Mouse (Mus musculus): ENCODE data around the gene Nhlrc2. TPM values are rescaled to one million over a fixed set of nuclear protein-coding genes. Genes with fewer than 3 reads are reported as not detected.
"Not testable (repeated sequence)": the region's sequence is repeated elsewhere in the genome, so short reads cannot be mapped to it uniquely, and the experiment has no call there.

Gene Nhlrc2
- total RNA-seq (2021) = 10 to 100 TPM; 11.8 to 14.5 TPM

DNA sequence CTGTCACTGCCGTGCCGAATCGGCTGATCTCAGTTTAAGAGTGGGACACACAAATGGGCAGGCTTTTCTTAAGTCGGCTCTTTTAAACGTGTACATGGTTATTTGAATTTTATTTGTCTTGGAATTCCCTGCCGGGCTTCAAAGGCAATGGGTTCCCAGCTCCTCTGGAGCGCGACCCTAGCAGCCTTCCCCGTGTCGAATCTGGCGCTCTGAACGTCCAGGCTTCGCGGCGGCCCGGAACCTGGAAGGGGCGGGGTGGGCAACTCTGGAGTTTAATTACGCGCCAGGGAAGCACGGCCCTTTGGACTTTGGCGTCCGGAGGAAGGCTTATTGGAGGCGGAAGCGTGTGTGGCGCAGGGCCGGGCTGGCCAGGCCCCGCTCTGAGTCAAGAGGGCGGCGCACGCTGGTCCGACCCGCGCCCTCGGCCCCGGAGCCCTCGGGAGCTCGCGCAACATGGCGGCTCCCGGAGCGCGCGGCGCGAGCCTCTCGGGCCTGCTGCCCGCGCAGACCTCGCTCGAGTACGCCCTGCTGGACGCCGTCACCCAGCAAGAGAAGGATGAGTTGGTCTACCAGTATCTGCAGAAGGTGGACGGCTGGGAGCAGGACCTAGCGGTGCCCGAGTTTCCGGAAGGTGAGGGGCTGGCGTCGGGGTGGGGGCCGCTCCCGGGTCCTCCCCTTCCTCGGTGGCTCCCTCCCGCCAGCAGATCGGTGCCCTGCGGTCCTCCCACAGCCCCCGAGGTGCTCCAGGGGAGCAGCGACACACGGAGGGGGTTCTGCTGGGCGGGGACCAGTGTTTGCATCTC is at the start of gene Nhlrc2:
Gene Nhlrc2 (plus strand): TSS at position 32 of the 803 bp plus-strand sequence.
- peak; percentile 84 to 85 for DNase-seq (ENCODE audit: low spot score in 2 of 2)
- intact Hi-C loops (cut with DNase I) = no loop called here

DNA sequence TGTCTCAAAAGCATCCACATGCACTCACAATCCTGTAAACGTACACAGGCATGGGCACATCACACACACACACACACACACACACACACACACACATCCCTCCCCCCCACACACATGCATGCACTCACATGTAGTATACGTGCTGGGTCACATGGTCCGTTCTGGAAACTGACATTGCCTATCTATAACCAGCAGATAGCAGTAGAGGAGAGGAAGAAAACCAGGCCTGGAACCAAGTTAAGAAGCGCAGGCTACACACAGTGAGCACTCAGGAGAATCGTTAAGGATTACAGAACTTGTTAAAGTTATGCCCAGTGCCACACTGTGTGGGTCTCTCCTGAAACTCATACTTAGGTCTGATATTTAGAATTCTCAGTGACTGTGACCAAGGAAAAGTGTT is 45.0 kb upstream of the Nhlrc2 start:
- intact Hi-C loops (cut with DNase I); DNase-seq (ENCODE audit: low spot score in 2 of 2): not testable (repeated sequence)

DNA sequence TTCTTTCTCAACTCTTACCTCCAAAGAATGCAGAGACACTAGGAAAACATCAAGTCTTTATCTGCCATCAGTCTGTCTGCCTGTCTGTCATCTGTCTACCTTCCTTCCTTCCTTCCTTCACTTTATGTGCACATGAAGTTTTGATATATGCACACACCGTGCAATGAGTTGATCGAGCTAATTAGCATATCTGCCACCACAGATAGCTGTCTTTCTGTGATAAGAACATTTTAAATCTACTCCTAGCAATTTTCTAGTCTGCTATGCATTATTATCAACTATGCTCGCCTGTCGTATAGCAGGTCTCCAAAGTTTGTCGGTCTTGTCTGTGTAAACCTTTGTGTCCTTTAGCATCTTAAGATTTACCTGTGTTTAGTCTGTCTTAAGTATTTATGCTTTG is 44.5 kb upstream of the Nhlrc2 start:
- DNase-seq (ENCODE audit: low spot score in 2 of 2); intact Hi-C loops (cut with DNase I): not testable (repeated sequence)

DNA sequence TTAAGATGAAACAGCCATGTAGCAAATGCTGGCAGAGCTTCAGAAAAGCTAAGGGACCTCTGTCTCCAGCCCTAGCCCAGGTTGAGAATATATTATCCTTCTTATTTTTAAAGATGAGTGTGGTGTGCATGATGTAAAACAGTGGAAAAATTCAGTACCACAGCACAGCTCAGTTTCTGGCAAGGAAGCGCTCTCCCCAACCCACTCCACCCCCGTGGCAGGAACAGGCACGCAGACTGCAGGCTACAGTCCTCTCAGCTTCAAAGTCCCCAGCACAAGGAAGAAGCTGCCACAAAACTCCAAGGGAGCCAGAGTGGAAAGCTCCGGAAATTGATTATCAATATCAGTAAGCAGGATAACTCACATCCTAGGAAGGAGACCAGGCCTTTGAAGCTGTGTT is 36.9 kb upstream of the Nhlrc2 start:
- DNase-seq (ENCODE audit: low spot score in 2 of 2) = not testable (repeated sequence)

DNA sequence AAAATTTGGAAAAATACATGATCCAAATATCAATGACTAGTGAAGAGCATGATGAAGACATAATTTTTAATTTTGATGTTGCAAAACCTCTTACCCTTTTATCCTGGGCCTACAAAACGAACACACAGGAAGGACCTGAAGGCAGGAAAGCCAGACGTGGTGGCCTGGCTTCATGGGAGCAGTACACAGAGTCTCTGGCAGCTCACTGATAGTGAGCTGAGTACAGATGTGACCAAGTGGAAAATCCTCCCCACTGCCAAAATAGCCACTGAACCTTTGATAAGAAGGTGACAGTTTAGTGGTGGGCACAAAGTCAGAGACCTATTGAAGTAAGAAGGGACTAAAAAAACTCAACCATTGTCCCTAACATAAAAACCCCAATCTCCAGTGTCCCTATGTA is 34.5 kb upstream of the Nhlrc2 start:
- DNase-seq (ENCODE audit: low spot score in 2 of 2); intact Hi-C loops (cut with DNase I): not testable (repeated sequence)

More for the DNA sequence above, 36.9 kb upstream of the Nhlrc2 start:
- intact Hi-C loops (cut with DNase I) = not testable (repeated sequence)

DNA sequence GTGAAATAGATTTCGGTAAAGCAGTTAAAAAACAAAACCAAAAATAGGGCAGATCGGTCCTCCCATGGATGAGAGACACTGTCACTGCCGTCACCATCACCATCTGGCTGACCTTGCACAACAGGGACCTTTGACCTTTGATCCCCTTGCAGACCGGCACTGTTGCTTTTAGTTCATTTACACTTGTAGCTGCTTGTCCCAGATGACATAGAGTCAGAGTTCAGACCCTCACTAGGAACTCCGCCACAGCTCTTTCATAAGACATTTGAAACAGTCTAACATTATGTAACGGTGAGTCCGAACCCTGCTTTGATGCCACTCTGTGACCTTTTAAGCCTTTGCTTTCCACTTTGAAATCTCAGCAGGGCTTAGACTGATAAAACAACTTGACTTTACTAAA is 28.7 kb upstream of the Nhlrc2 start:
- intact Hi-C loops (cut with DNase I); DNase-seq (ENCODE audit: low spot score in 2 of 2): not testable (repeated sequence)

DNA sequence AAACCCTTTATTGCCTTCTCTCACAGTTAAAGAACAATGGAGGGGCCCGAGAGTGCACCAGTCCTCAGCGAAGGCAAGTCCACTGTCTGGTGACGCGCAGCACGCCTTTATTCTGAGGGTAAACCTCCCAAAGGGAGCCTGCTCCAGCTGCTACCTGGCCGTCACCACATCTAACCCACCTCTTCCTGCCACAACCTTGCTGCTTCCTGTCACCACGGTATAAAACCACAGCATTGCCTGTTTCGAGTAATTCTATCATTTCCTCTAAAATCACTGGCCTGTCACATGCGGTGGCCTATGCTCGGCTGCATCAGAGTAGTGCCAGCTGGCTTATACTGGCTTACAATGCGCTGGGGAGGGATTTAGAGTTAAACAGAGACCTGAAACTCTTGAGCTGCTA is 17.5 kb upstream of the Nhlrc2 start:
- DNase-seq (ENCODE audit: low spot score in 2 of 2); intact Hi-C loops (cut with DNase I): not testable (repeated sequence)

DNA sequence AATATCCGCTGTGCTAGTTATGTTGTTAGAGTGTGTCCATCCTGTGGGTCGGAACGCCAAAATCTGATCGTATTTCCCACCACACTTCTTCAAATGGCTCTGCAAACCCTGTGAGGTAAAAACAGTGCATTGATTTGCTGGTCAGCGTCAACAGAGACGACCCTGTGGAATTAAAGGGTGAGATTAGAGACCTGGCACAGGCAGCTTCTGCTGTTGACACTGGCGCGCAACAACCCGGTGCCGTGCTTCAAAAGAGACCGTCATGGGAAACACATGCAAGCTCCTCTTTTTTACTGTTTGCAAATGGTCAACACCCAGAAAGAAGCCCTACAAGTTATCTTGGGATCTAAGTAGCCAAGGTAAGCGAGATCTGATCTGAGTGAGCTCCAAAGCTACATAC is 16.8 kb upstream of the Nhlrc2 start:
- DNase-seq (ENCODE audit: low spot score in 2 of 2) = peak in 1 of 2 experiments; percentile 1
- intact Hi-C loops (cut with DNase I) = no loop called here

DNA sequence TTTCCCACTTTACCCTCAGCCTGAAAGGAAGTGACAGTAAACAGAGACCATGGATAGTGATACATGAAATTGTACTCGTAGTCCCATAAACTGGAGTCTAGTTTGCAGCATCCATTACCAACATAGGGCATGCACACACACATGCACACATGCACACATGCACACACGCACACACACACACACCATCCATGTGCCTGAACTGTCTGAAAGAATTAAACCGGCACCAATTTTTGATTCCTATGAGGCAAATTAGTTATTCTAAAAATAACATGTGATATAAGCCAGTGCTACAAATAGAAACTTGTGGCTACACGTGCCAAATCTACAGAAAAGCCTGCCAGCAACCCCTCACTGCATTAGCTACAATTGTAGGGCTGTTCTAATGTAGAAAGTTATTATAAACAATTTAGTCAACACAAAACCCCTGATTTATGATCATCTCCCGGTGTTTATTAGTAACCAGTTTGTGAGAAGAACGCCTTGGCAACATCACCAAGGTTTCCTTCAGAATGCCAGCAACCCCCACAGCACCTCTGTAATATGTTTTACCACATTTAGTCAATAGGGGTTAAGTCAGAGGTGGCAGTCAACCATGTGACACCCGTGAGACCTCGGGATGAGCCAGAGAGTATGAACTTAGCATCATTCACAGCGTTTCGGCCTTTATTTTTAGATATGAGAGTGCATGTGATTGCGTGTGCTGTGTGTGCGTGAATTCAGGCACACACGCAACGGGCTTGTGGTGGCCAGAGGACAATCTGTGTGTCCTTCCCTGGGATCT is 14.6 kb upstream of the Nhlrc2 start:
- DNase-seq (ENCODE audit: low spot score in 2 of 2) = peak in 1 of 2 experiments; percentile 3
- intact Hi-C loops (cut with DNase I) = no loop called here

DNA sequence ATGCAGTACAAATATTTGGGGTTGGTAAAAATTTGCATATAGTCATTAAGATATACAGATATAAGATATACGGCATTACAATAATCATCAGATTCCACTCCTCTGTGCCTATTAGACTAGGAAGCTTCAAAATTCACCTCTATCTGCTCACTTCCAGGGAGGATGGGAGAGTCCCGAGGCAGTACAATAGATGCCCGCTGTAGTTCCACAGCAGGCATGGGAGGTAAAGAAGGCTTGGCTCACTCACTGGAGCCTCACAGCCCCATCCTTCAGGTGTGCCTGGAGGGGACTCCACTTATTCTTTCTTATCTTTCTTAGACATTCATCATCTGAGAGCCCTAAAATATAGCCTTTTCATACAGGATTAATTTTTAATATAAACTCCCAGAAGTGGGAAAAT is 13.7 kb upstream of the Nhlrc2 start:
- intact Hi-C loops (cut with DNase I) = no loop called here
- DNase-seq (ENCODE audit: low spot score in 2 of 2) = peak in 1 of 2 experiments; percentile 0

DNA sequence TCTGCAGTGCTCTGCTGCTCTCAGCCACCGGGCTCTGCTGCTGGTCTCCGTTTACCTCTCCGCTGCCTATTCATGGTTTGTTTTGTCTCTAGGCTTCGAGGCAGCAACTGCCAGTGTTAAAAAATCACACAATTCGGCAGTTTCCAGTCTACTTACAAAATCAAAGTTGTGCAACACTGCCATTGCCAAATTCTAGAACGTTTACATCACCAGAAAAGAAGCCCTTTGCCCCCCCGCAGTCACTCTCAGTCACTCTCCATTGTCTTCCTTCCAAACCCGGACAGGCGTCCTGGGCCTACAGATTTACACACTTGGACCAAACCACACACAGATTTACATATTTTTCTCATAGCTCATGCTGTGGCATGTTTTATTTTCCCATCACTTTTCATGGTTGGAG is 13.0 kb upstream of the Nhlrc2 start:
- intact Hi-C loops (cut with DNase I) = no loop called here
- peak in 1 of 2 experiments; percentile 10 for DNase-seq (ENCODE audit: low spot score in 2 of 2)

DNA sequence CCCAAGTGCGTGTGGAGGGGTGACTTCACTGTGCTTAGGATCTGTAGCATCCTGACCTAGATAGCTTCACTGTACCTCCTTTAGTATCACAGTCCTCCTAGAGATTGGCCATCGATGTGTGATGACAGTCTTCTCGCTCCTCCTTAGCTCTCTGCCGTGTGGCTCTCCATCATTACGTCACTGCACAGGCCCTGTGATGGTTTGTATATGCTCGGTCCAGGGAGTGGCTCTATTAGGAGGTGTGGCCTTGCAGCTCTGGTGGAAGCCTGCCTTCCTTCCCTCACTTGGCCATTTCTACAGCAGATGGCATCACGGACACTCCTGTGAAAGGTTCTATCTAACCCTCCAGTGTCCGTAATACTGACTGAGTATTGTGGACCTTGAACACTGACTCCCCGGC is 12.3 kb upstream of the Nhlrc2 start:
- intact Hi-C loops (cut with DNase I) = no loop called here
- DNase-seq (ENCODE audit: low spot score in 2 of 2) = peak in 1 of 2 experiments; percentile 2

DNA sequence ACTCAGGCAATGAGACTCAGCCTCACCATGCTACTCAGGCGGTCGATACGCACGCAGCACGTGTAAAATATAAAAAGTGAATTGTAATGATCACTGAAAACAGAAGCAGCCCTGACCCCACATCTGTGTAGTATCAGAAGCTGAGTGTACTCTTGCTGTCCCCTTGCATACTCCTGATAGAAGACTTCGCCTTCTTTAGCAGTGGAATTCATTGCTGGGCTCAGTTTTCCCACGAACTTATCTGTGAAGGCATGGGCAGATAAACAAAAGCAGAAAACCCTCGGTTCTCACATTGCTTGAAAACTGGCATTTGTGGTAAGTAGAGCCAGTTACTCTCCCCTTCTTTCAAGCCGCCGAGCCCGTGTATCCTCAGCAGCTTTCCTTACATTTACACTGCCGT is 4.7 kb upstream of the Nhlrc2 start:
- intact Hi-C loops (cut with DNase I) = no loop called here
- DNase-seq (ENCODE audit: low spot score in 2 of 2) = peak in 1 of 2 experiments; percentile 1

DNA sequence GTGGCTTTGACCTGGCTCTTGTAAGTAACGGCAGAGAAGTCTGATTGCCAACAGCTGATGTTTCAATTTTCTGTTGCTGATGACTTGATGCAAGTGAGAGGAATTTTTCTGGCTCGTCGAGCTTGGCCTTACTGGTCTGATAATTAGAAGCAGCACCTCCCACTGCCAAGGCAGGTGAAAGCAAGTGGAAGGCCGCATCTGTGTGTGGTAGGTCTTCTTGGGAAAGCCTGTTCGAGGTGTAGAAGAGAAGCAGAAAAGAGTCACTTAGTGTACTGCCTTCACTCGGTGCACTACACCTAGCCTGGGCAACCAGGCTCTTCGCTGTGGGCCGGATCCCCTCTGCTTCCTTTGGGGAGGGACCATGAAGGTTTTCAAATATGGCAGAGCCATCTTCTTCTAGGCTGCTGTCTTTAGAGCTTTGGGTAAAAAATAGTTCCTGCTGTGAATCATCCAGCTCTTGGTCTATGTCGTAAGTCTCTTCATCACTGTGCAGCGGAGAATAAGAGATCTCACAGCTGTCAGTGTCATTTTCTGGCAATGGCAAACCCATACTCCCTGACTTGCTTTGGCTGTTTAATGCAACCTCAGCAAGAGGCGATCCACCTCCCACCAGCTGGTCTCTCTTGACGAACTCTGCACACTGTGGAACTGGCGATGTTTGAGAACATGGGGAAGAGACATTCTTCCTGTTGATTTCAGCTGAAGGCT is 3.2 kb upstream of the Nhlrc2 start:
- intact Hi-C loops (cut with DNase I) = no loop called here
- DNase-seq (ENCODE audit: low spot score in 2 of 2) = peak in 1 of 2 experiments; percentile 3

DNA sequence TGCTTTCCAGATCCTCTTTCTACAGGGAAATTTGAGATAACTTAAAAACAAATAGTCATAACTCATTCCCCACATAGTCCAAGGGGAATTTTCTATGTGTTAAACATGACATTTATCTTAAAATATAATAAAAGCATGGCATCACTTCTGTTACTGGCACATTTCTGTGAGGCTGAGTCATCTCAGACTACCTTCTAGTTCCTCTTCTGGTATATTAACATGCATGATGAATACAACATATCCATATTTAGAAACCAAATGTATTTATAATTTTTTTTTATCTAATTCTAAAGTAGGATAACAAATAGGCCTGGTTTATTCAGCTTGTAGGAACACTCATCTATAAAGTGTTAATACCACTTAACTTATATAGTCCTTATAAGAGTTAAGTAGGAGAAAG is 2.0 kb upstream of the Nhlrc2 start:
- intact Hi-C loops (cut with DNase I) = no loop called here
- no peak for DNase-seq (ENCODE audit: low spot score in 2 of 2)

DNA sequence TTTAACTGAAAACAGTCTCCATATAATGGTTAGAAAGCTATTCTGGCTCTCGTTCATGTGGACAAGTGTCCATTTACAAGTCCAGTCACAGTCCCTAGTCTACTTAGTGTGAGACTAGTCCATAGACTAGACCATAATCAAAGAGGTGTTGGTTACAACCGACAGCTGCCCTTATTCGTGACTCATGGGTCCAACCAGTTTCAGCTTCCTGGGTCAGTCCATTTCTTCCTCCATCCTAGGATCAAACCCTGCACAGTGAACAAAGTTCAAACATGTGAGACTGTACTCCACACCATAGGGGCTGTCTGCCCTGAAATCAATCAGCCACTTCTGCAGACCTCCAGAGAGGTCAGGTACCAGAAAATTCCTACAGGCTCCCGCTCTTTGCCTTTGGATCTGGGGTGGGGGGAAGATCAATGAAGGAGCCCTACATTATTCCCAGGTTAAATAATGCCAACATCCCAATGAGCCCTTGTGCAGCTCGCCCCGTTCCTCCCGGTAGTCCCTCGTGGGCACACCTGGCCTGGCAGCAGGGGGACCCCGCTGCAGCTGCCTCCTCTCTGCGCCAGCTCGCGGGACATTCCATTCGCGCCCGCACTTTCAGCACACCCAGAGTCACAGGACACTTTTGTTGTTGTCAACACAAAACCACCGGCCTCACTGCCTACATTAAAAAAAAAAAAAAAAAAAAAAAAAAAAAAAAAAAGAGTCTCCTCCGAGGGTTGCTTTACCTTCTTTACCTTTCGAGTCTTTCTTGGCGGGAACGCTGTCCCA is 418 bp upstream of the Nhlrc2 start, which contains the start of gene Dclre1a:
Gene Dclre1a (minus strand): TSS at position 767 of the 774 bp plus-strand sequence.
- peak in 1 of 2 experiments; percentile 69 for DNase-seq (ENCODE audit: low spot score in 2 of 2)
- intact Hi-C loops (cut with DNase I) = no loop called here

DNA sequence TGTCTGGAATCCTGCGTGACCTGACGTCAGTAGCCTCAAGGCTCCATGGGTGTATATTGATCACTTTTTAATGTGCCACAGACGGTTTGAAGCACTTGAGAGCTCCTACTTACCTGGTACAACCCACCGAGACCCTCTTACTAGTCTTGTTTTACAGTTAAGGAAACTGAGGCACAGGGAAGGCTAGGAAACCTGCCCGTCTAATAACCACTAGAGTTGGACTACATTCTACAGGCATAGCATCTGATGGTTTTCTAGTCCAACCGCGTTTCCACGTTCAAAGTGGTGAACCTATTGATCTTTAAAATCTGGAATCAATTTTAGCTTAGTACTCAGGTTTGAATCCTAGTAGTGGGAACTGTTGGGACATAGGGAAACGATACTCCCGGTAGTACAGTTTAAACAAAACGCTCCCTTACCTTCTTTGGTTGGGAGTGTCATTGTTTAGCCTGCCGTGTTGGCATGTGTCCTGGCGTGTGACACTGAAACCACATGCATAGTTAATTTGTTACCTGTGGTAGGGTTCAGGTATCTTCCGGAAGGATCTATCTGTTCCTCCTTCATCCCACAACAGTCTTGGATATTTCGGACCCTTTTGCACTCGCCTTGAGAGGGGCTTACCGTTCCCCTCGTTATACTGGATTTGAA is 1.1 kb downstream of the Nhlrc2 start:
- intact Hi-C loops (cut with DNase I) = no loop called here
- peak in 1 of 2 experiments; percentile 3 for DNase-seq (ENCODE audit: low spot score in 2 of 2)

DNA sequence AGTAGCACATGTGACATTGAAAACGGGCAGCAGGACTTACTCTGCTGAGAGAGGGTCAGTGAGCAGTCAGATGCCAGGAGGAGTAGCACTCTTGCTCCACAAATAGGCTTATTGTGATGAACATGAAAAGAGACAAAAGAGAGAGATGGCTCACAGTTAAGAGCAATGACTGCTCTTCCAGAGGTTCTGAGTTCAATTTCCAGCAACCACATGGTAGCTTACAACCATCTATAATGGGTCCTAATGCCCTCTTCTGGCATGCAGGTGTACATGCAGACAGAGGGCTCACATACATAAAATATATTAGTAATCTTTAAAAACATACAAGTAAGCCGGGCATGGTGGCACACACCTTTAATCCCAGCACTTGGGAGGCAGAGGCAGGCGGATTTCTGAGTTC is 5.1 kb downstream of the Nhlrc2 start:
- intact Hi-C loops (cut with DNase I) = no loop called here
- DNase-seq (ENCODE audit: low spot score in 2 of 2) = peak in 1 of 2 experiments; percentile 2

DNA sequence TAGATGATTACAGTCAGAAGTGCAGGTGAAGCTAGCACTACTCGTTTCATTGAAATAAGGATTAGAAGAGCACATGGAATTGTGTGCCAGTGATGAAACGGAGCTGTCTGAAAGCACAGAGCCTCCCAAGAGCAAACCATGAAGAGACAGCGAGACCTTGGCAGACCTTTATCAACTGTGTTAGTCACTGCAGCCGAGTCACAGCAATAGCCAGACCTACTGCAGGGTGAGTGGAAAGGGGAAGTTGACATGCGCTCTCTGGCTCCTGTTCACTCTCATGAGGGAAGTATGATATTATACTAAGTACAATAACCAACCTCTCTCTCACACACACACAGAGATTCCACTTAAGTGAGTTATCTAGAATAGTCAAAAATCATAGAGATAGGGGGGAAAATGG is 7.9 kb downstream of the Nhlrc2 start:
- intact Hi-C loops (cut with DNase I) = no loop called here

More for the DNA sequence above, 7.9 kb downstream of the Nhlrc2 start:
- peak in 1 of 2 experiments; percentile 2 for DNase-seq (ENCODE audit: low spot score in 2 of 2)

Data from left cerebral cortex, postnatal 36 days (tissue).